Mouse (Mus musculus) CD8-positive naive resting alpha-beta T cell, adult 2 months (primary cell): ENCODE measurements around the gene Dpy30.

Experiments used
- DNase-seq, 2 experiments: peaks; one replicate each; pipeline ENCODE4 v3.0.0; 2022; ENCODE audit warnings: low read depth in 2 of 2, low spot score in 2 of 2

The Dpy30 gene

GRCm38 (mm10) chr17:74265156-74265505 lies 58.6 kb downstream of the Dpy30 start:
- DNase-seq, result no peak

DNA sequence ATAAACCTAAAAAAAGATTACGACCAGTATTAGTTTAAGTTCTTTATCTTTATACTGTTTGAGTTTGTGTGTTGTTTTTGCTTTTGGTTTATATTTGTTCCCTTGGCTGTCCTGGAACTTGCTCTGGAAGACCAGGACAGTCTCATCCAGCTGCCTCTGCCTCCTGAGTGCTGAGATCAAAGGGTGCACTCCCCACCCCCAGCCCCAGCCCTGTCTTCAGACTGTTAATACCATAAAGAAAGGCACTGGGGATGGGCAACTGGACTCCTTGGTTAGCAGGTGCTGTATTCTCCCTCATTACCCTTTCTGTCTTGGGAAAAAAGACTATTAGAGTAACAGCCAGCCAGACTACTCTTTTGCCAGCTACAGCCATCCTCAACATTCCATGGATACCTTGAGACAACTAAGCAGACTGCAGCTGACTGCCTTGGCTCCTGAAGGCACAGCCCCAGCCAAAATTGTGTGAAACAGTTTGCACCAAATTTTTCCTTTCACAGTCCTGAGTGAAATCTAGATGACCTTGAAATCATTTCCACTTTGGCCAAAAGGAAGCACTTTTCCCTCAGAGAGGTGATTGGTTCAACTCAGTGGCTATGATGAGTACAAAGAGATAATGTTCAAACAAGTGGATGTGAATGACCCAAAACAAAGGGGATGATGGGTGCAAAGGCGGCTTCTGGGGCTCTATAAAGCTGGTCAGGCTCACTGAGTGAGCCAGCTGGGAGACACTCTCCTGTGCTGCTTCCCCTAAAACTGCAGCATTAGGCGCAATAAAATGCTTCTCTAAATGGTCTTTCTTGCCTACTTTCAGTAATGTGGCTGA lies 59.2 kb downstream of the Dpy30 start:
- DNase-seq, result no peak

- no peak for DNase-seq
Observed at GRCm38 (mm10) chr17:74262415-74262814, 61.3 kb downstream of the Dpy30 start.
